Mouse (Mus musculus): ENCODE measurements around the gene Asap2.

DNA sequence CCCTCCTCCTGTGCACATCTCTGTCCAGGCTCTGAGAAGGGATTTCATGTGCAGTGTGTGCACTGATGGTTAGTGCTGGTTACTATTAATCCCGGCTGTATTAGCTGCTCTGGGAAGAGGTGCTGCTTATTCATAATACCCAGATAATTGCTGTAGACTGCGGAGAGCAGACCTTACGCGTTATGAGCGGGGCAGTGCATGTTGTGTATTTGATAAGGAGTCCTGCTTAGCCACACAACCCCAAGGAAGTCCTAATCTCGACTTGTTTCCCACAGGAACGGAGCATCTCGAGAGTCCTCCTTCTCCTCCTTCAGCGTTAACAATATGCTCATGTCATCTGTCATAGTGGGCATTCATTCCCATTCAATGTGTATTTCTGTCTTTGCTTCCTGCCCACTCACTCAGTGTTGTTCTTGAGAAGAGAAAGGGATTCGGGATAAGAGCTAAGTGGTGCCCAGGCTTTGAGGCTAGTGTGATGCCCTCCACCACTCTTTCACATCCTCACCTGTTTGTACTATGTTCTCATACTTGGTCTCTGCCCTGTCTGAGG is 140.1 kb downstream of the Asap2 start:
- no peak for TF ChIP-seq MYOG (IDR thresholded peaks at IDR 0.05; ENCODE audit: control insufficient read depth, extremely low read depth, insufficient read length)
- no peak for TF ChIP-seq CTCF (IDR thresholded peaks at IDR 0.05; ENCODE audit: control insufficient read depth, insufficient read depth, insufficient read length)

Data from C2C12 (cell line).